Mouse (Mus musculus) gastrocnemius, postnatal 14 days (tissue): ENCODE measurements around the gene Selenoi. TPM values are rescaled to one million over a fixed set of nuclear protein-coding genes. Genes with fewer than 3 reads are reported as not detected.

ENCODE experiments used
- DNase-seq: peaks from one replicate; pipeline ENCODE4 v3.0.0; 2021; ENCODE audit warnings: mixed read lengths
- intact Hi-C: fragments of 180-260 bp; cut with DNase I; formaldehyde crosslinking; loops from one replicate; pipeline ENCODE4 v1.15.1; 2025; ENCODE audit warnings: low total_unique reads
- total RNA-seq, 2 experiments: library from RNA; stranded (reverse); gene quantifications; 2 replicates each; pipeline ENCODE4 v1.2.3; 2021

Selenoi gene
- total RNA-seq, 2 experiments from 2014 or later = 9.0 to 11.2 TPM

DNA sequence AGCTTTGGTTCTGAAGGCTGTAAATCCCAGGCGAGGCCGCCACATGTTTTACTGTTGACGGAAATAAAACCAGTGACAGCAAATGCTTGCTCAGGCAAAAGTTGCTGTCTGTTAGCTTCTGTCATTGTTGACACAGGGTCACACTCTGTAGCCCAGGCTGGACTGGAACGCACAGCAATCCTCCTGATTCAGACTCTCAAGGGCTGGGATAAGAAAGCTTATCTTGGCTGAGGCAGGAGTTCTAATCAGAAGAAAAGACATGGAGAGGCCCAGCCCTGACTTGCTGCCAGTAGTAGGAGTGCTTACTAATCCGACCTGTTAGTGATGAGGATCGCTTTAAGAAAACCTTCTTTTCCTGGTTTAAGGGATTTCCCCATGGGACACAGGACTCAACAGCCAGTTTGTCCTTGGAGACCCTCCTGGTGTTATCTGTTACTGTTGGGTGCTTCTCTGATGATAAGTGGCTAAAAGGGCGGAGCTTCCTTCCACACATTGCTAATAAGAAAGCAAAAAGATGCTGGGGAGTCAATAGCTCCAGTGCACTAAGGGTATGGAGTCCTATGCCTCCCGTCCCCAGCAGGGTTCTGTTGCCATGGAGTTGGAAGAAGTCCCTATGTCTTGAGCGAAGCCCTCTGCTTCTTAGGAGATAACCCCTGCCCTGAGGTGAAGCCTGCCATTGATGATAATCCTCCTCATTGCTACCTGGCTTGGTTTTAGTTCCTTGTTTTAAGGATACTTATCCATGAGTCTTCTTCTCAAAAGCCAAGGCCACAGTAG is 54.9 kb downstream of the Selenoi start:
- intact Hi-C loops = no loop called here

More for the DNA sequence above, 54.9 kb downstream of the Selenoi start:
- DNase-seq = no peak

Other genes with a start within 250 kb of the Selenoi start
- not detected for gene Il6, start 219.5 kb upstream of the Selenoi start, total RNA-seq
- 1 to 10 TPM; 6.9 to 7.7 TPM for gene Tyms, start 159.0 kb upstream of the Selenoi start, total RNA-seq
- under 1 TPM; 0.04 TPM for gene Garem2, start 127.4 kb upstream of the Selenoi start, total RNA-seq
- not detected for gene 3110082J24Rik, start 126.5 kb upstream of the Selenoi start, total RNA-seq
- gene Hadha, start 77.4 kb upstream of the Selenoi start, total RNA-seq = 100 to 1,000 TPM; 271 to 383 TPM
- 100 to 1,000 TPM; 258 to 390 TPM for gene Hadhb, start 77.3 kb upstream of the Selenoi start, total RNA-seq
- not detected for gene Adgrf3, start 26.9 kb upstream of the Selenoi start, total RNA-seq
- under 1 TPM in 1 of 2 experiments, not detected in 1; 0.29 TPM for gene Drc1, start 48.8 kb downstream of the Selenoi start, total RNA-seq
- under 1 TPM; 0.12 to 0.20 TPM for gene Otof, start 229.4 kb downstream of the Selenoi start, total RNA-seq
- gene 1700001C02Rik, start 233.5 kb downstream of the Selenoi start, total RNA-seq = not detected